Mouse (Mus musculus) layer of hippocampus, postnatal 25 days (tissue): ENCODE measurements around the gene Grm4. TPM values are rescaled to one million over a fixed set of nuclear protein-coding genes. Genes with fewer than 3 reads are reported as not detected.
A peak's percentile ranks its signal among the peaks of the same experiment; 100 is the strongest.

Experiments used
- DNase-seq, 2 experiments: peaks; one replicate each; pipeline ENCODE4 v3.0.0; 2022; ENCODE audit warnings: mixed read lengths in 2 of 2, low spot score in 1 of 2; ENCODE audit errors: extremely low spot score in 1 of 2
- total RNA-seq, 2 experiments: library from RNA; stranded (reverse); gene quantifications; 2 replicates each; pipeline ENCODE4 v1.2.3; 2021

Grm4 gene
- total RNA-seq, 2 experiments from 2014 or later: 10.3 to 12.2 TPM

GRCm38 (mm10) chr17:27500811-27501210, 20.4 kb downstream of the Grm4 start:
- DNase-seq: no peak

GRCm38 (mm10) chr17:27499080-27499479, 22.1 kb downstream of the Grm4 start:
- no peak for DNase-seq

- DNase-seq: no peak
Measured at GRCm38 (mm10) chr17:27497798-27498197, 23.4 kb downstream of the Grm4 start.

- no peak for DNase-seq
Measured at GRCm38 (mm10) chr17:27495008-27495540, 26.1 kb downstream of the Grm4 start.

GRCm38 (mm10) chr17:27493969-27494368, 27.2 kb downstream of the Grm4 start:
- no peak for DNase-seq

GRCm38 (mm10) chr17:27493389-27493788, 27.8 kb downstream of the Grm4 start:
- DNase-seq: no peak

- no peak for DNase-seq
Measured at GRCm38 (mm10) chr17:27488173-27488823, 32.9 kb downstream of the Grm4 start.

- DNase-seq: no peak
Measured at GRCm38 (mm10) chr17:27485940-27486339, 35.3 kb downstream of the Grm4 start.

- DNase-seq: no peak
Measured at GRCm38 (mm10) chr17:27483571-27483970, 37.6 kb downstream of the Grm4 start.

- DNase-seq: no peak
Measured at GRCm38 (mm10) chr17:27480143-27481103, 40.8 kb downstream of the Grm4 start.

GRCm38 (mm10) chr17:27475650-27476049, 45.6 kb downstream of the Grm4 start:
- DNase-seq: no peak

GRCm38 (mm10) chr17:27466620-27467019, 54.6 kb downstream of the Grm4 start:
- peak in 1 of 2 experiments; percentile 34 for DNase-seq

- DNase-seq: no peak
Measured at GRCm38 (mm10) chr17:27465924-27466323, 55.3 kb downstream of the Grm4 start.

GRCm38 (mm10) chr17:27464327-27464962, 56.8 kb downstream of the Grm4 start:
- DNase-seq: no peak

- DNase-seq: no peak
Measured at GRCm38 (mm10) chr17:27459979-27460378, 61.2 kb downstream of the Grm4 start.

- DNase-seq: no peak
Measured at GRCm38 (mm10) chr17:27459241-27459640, 62.0 kb downstream of the Grm4 start.

- DNase-seq: no peak
Measured at GRCm38 (mm10) chr17:27457863-27458494, 63.2 kb downstream of the Grm4 start.

GRCm38 (mm10) chr17:27457038-27457577, 64.1 kb downstream of the Grm4 start:
- DNase-seq: no peak

- DNase-seq: no peak
Measured at GRCm38 (mm10) chr17:27456364-27456763, 64.8 kb downstream of the Grm4 start.
